In the genomic region with DNA sequence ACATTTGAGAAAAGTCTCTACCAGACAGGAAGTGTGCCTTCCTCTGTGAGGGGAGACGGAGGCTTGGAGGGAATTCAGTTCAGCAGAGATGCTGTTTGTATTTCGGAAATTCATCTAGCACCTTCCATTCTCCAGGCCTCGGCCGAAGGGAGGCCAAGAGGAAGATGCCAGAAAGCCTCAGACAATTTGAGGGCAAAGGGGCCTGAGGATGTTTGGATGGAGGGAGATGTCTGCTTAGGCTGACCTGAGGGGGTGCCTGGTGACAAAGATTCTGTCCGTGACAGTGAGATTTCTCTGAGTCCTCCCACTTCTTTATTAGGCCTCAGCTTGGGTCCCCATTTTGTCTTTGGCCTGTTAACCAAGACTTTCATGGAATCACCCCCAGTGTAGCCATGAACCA, we compare ENCODE assay signal across 15 mouse cellular contexts.
"Had no signal": no experiment of that assay in that cellular context is flagged by ENCODE, and none has a peak within 500 bp of the region (broad histone marks: within the 10 kb centered on the region; RNA-seq: fewer than 3 reads in every experiment).

No protein-coding gene starts in this region.

- H3K9me3 ChIP-seq: limb, embryonic 10.5 days; liver, embryonic 15.5 days; stomach, embryonic 15.5 days had no signal

- H3K4me1 ChIP-seq: limb, embryonic 10.5 days; liver, embryonic 12.5 days; liver, embryonic 15.5 days; stomach, embryonic 15.5 days had no signal

- H3K4me2 ChIP-seq: limb, embryonic 13.5 days; liver, embryonic 12.5 days; liver, embryonic 15.5 days; midbrain, embryonic 11.5 days; stomach, embryonic 15.5 days had no signal

- H3K9ac ChIP-seq: limb, embryonic 13.5 days; liver, embryonic 12.5 days; liver, embryonic 15.5 days; stomach, embryonic 15.5 days had no signal

- ATAC-seq: inflammation-experienced regulatory T-cells, adult 6 months; intestine, embryonic 16.5 days; liver, embryonic 12.5 days had no signal

- H3K27me3 ChIP-seq: limb, embryonic 13.5 days; liver, embryonic 12.5 days; liver, embryonic 15.5 days; stomach, embryonic 15.5 days had no signal

- H3K4me3 ChIP-seq: limb, embryonic 10.5 days; limb, embryonic 13.5 days; liver, embryonic 12.5 days; liver, embryonic 15.5 days; stomach, embryonic 15.5 days had no signal

- H3K36me3 ChIP-seq: limb, embryonic 10.5 days; limb, embryonic 13.5 days; liver, embryonic 12.5 days; liver, embryonic 15.5 days; stomach, embryonic 15.5 days had no signal

- DNase-seq: kidney, adult 18-20 months; kidney, adult 9 months; kidney, postnatal 14 days; kidney, postnatal 4 days; liver; midbrain, embryonic 14.5 days; thymus, postnatal 25 days had no signal

- H3K27ac ChIP-seq: limb, embryonic 10.5 days; limb, embryonic 13.5 days; liver, embryonic 12.5 days; liver, embryonic 15.5 days; stomach, embryonic 15.5 days had no signal
